Mouse (Mus musculus) bone marrow, adult 2 months (tissue): ENCODE data around the gene Lrfn2. TPM values are rescaled to one million over a fixed set of nuclear protein-coding genes. Genes with fewer than 3 reads are reported as not detected.

Source experiments
- H3K27ac ChIP-seq: fragments of 200-500 bp; 2 replicates; pipeline ENCODE4 v1.5.1; 2012; ENCODE audit warnings: low read depth, mild to moderate bottlenecking, control low read depth, inconsistent platforms, low read length; ENCODE audit not compliant: control insufficient read depth, poor library complexity, insufficient read depth
- H3K4me1 ChIP-seq: fragments of 200-500 bp; 2 replicates; pipeline ENCODE4 v1.6.1; 2011; ENCODE audit warnings: low read length; ENCODE audit not compliant: control insufficient read depth, insufficient read depth
- H3K4me3 ChIP-seq: fragments of 200-500 bp; replicated peaks from 2 replicates; pipeline ENCODE3; 2011; ENCODE audit warnings: mild to moderate bottlenecking, low read depth, low read length, control low read depth; ENCODE audit not compliant: control insufficient read depth
- CTCF ChIP-seq: fragments of 200-500 bp; IDR thresholded peaks from 2 replicates; pipeline ENCODE4 v1.5.1; 2011; ENCODE audit warnings: low read length, control low read depth; ENCODE audit not compliant: control insufficient read depth, insufficient read depth
- POLR2A ChIP-seq: fragments of 200-500 bp; IDR thresholded peaks from 2 replicates; pipeline ENCODE4 v1.6.1; 2011; ENCODE audit warnings: low read depth, mild to moderate bottlenecking, control low read depth, low read length, borderline replicate concordance; ENCODE audit not compliant: control insufficient read depth
- WGBS: fragments of 180-500 bp; shearing (Covaris S2); methylation state at CpG from one replicate; pipeline ENCODE4 v1.1.7; 2018; 5-methylcytosine and 5-hydroxymethylcytosine counted together
- polyA plus RNA-seq: library from polyadenylated mRNA; stranded (reverse); fragments of >200 nt; gene quantifications from 2 replicates; pipeline ENCODE4 v1.2.4, GENCODE M21; 2011; ENCODE audit warnings: low replicate concordance; ENCODE audit not compliant: missing spikeins, insufficient read depth, insufficient read length

Lrfn2 gene
- polyA plus RNA-seq, result not detected in 2 replicates

- Histone ChIP-seq H3K27ac (no peak within 1 kb of the TSS; the same call in 1 of the 2 replicates), H3K4me3 (no peak within 1 kb of the TSS), H3K4me1 (no peaks in the 10 kb centered on the region)
- 1% methylated on average over 56 of the region's 56 CpGs for WGBS
- no peak for TF ChIP-seq POLR2A
- peak; percentile 54 for TF ChIP-seq CTCF
These were observed at the start of gene Lrfn2 for GRCm38 (mm10) chr17:48931621-48932405. Lrfn2 (plus strand) TSS chr17:48932379.

DNA sequence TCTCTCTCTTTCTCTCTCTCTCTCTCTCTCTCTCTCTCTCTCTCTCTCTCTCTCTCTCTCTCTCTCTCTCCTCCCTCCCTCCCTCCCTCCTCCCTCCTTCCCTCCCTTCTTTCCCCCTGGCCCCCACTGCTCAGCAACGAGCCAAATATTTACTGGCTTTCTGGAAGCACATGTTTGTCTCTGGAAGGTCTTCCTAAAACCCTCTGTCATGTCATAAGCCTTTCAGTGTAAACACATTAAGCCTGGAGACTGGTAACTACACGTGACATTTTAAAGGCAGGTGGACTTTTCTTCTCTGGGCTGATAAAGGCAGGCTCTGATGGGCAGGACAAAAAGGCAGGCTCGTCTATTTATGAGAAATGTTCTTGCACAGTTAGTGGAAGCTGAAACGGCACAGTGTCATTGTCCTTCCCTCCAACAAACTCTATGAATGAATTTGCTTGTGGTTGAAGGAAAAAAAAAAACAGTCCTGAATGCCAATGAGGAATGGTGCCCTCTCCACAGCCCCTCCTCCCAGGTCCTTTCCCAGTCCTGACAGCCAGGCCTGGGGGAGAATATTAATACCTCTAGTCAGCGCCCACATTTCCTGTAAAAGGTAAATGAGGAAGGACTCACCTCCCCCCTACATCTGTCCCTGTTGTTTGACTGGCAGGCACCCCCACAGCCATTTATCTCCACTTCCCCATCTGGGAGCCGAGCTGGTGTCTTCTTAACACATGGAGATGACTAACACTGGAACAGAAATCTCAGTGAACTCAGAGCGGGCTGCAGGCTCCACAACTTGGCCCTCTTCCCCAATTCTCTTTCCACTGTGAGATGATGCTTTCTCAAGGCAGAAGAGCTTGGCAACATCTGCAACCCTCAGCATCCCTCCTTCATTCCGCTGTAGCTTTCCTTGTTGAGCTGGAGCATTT is 44.5 kb upstream of the Lrfn2 start:
- TF ChIP-seq CTCF, result no peak
- TF ChIP-seq POLR2A, result no peak
- 27% methylated on average over 8 of the region's 8 CpGs for WGBS
- Histone ChIP-seq H3K4me3 (no peak overlapping the region), H3K4me1 (no peaks in the 10 kb centered on the region), H3K27ac (no peak overlapping the region)

GRCm38 (mm10) chr17:48905286-48906040 is 26.7 kb upstream of the Lrfn2 start:
- 71% methylated on average over 4 of the region's 4 CpGs for WGBS
- Histone ChIP-seq H3K27ac (no peak overlapping the region), H3K4me3 (no peak overlapping the region), H3K4me1 (no peaks in the 10 kb centered on the region)
- no peak for TF ChIP-seq CTCF
- no peak for TF ChIP-seq POLR2A

DNA sequence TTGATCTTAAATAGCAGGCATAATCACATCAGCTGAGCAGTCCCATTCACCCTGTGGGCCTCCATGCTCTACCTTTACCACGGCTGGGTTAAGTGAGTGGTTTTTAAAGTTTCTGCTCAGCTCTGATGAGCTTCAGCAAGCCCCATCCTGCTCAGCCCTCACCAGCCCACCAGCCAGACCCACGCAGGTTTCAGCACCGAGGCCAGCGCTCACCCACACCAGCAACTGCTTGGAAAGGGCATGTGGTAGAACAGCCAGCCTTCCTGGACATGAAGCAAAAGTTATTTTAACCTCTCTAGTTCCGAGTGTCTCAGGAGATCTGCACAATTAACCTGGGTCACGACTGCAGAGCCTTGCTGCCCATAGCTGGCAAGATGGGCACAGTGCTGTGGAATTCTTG is 18.7 kb upstream of the Lrfn2 start:
- 34% methylated on average over 6 of the region's 6 CpGs for WGBS
- Histone ChIP-seq H3K4me1 (no peaks in the 10 kb centered on the region), H3K27ac (no peak overlapping the region), H3K4me3 (no peak overlapping the region)
- no peak for TF ChIP-seq POLR2A
- no peak for TF ChIP-seq CTCF

DNA sequence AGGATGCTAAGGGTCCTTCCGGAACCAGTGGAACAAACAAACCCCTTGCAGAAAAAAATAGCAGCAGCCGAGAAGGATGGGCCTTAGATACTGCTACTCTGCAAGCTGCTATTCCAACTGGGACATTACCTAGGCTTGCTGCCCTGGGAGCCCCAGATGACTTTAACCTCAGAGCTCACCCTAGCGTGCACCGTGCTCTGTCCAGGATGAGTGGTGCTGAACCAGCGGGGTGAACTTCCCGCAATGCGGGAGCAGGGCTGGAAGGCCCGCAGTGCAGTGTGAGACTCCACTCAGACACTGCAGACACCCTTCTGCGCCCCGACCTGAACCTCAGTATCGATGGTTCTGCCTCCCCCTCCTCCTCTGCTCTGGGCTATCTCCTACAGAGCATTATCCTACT is 14.8 kb upstream of the Lrfn2 start:
- H3K4me3 ChIP-seq, result no peak overlapping the region
- no peak overlapping the region for H3K27ac ChIP-seq
- TF ChIP-seq CTCF (no peak), POLR2A (no peak)
- H3K4me1 ChIP-seq, result no peaks in the 10 kb centered on the region
- WGBS, result 17% methylated on average over 11 of the region's 11 CpGs

DNA sequence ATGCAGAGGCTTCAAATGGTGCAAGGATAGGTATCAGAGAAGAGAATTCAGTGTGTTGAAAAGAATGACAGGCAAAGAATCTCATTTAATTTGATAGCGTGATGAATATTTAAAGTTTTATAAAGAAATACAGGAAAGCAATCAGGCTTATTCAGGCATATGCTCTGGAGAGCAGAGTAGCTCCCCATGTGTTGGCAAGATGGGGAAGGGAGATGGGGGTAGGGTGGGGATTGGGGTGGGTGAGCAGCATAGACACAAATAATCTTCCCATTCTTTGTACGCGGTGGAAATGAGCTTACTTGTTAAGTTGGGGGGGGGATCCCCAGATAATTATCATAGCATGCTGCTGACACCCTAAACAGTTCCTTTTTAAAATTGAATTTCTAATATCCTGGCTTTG is 13.7 kb upstream of the Lrfn2 start:
- H3K4me3 ChIP-seq, result no peak overlapping the region
- no peak overlapping the region for H3K27ac ChIP-seq
- no peak for TF ChIP-seq CTCF
- no peak for TF ChIP-seq POLR2A
- no peaks in the 10 kb centered on the region for H3K4me1 ChIP-seq
- WGBS, result 86% methylated on average over 3 of the region's 3 CpGs

GRCm38 (mm10) chr17:48922905-48923304 is 9.3 kb upstream of the Lrfn2 start:
- WGBS, result 70% methylated on average over 2 of the region's 2 CpGs
- Histone ChIP-seq H3K4me1 (no peaks in the 10 kb centered on the region), H3K27ac (no peak overlapping the region)

More at GRCm38 (mm10) chr17:48922905-48923304, 9.3 kb upstream of the Lrfn2 start:
- H3K4me3 ChIP-seq, result no peak overlapping the region
- TF ChIP-seq CTCF, result no peak
- no peak for TF ChIP-seq POLR2A
